Mouse (Mus musculus): ENCODE measurements at regions not wholly inside any gene's neighbourhood (a gene's known extent, or its start where the extent isn't known, plus 50 kb on each side); places are given as distances from the start of the nearest gene placed in this dataset.
"Not testable (repeated sequence)": the region's sequence is repeated elsewhere in the genome, so short reads cannot be mapped to it uniquely, and the experiment has no call there.

- Histone ChIP-seq H3K9ac (no peak overlapping the region), H3K4me3 (no peak overlapping the region), H3K27ac (no peak overlapping the region), H3K4me1 (no peaks in the 10 kb centered on the region), H3K27me3 (replicated peaks) (no peaks in the 10 kb centered on the region), H3K36me3 (replicated peaks) (no peaks in the 10 kb centered on the region), H3K9me3 (no peaks in the 10 kb centered on the region), H3K4me2 (no peak overlapping the region)
- 36% methylated on average over 12 of the region's 12 CpGs for WGBS
- ATAC-seq (replicated peaks), result no peak
Observed at GRCm38 (mm10) chr5:18502831-18503230, 142.7 kb upstream of the Gnai1 start.

- Histone ChIP-seq H3K9ac (no peak overlapping the region), H3K9me3 (no peaks in the 10 kb centered on the region), H3K4me2 (no peak overlapping the region), H3K36me3 (replicated peaks) (no peaks in the 10 kb centered on the region), H3K27ac (no peak overlapping the region), H3K4me3 (no peak overlapping the region), H3K27me3 (replicated peaks) (no peaks in the 10 kb centered on the region), H3K4me1 (no peaks in the 10 kb centered on the region)
- WGBS, result 81% methylated on average over 4 of the region's 4 CpGs
- no peak for ATAC-seq (replicated peaks)
Observed at GRCm38 (mm10) chr5:18494305-18494704, 134.2 kb upstream of the Gnai1 start.

GRCm38 (mm10) chr5:18489709-18490108 is 129.6 kb upstream of the Gnai1 start:
- Histone ChIP-seq H3K9ac (no peak overlapping the region), H3K27ac (no peak overlapping the region), H3K4me2 (no peak overlapping the region), H3K4me3 (no peak overlapping the region), H3K36me3 (replicated peaks) (no peaks in the 10 kb centered on the region), H3K27me3 (replicated peaks) (no peaks in the 10 kb centered on the region), H3K4me1 (no peaks in the 10 kb centered on the region), H3K9me3 (no peaks in the 10 kb centered on the region)
- no peak for ATAC-seq (replicated peaks)
- 91% methylated on average over 3 of the region's 3 CpGs for WGBS

GRCm38 (mm10) chr5:18487076-18487772 is 127.1 kb upstream of the Gnai1 start:
- Histone ChIP-seq H3K36me3 (replicated peaks) (no peaks in the 10 kb centered on the region), H3K9ac (no peak overlapping the region), H3K4me3 (no peak overlapping the region), H3K4me2 (no peak overlapping the region), H3K4me1 (no peaks in the 10 kb centered on the region), H3K27me3 (replicated peaks) (no peaks in the 10 kb centered on the region), H3K27ac (no peak overlapping the region), H3K9me3 (no peaks in the 10 kb centered on the region)
- WGBS, result 30% methylated on average over 1 of the region's 1 CpGs
- no peak for ATAC-seq (replicated peaks)

GRCm38 (mm10) chr5:18484376-18484775 is 124.2 kb upstream of the Gnai1 start:
- H3K27me3 ChIP-seq (replicated peaks), result no peaks in the 10 kb centered on the region
- H3K27ac ChIP-seq, result no peak overlapping the region
- no peak overlapping the region for H3K4me2 ChIP-seq
- no peaks in the 10 kb centered on the region for H3K4me1 ChIP-seq
- no peaks in the 10 kb centered on the region for H3K36me3 ChIP-seq (replicated peaks)
- H3K4me3 ChIP-seq, result no peak overlapping the region
- no peaks in the 10 kb centered on the region for H3K9me3 ChIP-seq
- H3K9ac ChIP-seq, result no peak overlapping the region
- ATAC-seq (replicated peaks), result no peak

- 86% methylated on average over 7 of the region's 7 CpGs for whole genome bisulfite sequencing
- no peaks in the 10 kb centered on the region for H3K36me3 ChIP-seq (replicated peaks)
- ATAC-seq (replicated peaks), result no peak
- H3K27me3 ChIP-seq (replicated peaks), result no peaks in the 10 kb centered on the region
- H3K4me1 ChIP-seq, result no peaks in the 10 kb centered on the region
- H3K4me2 ChIP-seq, result no peak overlapping the region
- no peaks in the 10 kb centered on the region for H3K9me3 ChIP-seq
- no peak overlapping the region for H3K9ac ChIP-seq
- H3K27ac ChIP-seq, result no peak overlapping the region
- H3K4me3 ChIP-seq, result no peak overlapping the region
Observed at GRCm38 (mm10) chr5:18478420-18478819, 118.3 kb upstream of the Gnai1 start.

GRCm38 (mm10) chr5:18477372-18478017 is 117.3 kb upstream of the Gnai1 start:
- WGBS, result 87% methylated on average over 6 of the region's 6 CpGs
- no peaks in the 10 kb centered on the region for H3K27me3 ChIP-seq (replicated peaks)

GRCm38 (mm10) chr5:18472114-18472513 is 112.0 kb upstream of the Gnai1 start:
- no peak for ATAC-seq (replicated peaks)
- H3K9me3 ChIP-seq, result no peaks in the 10 kb centered on the region

More at GRCm38 (mm10) chr5:18477372-18478017, 117.3 kb upstream of the Gnai1 start:
- Histone ChIP-seq H3K9me3 (no peaks in the 10 kb centered on the region), H3K4me2 (no peak overlapping the region), H3K27ac (no peak overlapping the region), H3K4me3 (no peak overlapping the region), H3K9ac (no peak overlapping the region), H3K4me1 (no peaks in the 10 kb centered on the region), H3K36me3 (replicated peaks) (no peaks in the 10 kb centered on the region)
- ATAC-seq (replicated peaks), result no peak

GRCm38 (mm10) chr5:18457771-18458170 is 97.6 kb upstream of the Gnai1 start:
- H3K4me2 ChIP-seq, result no peak overlapping the region
- H3K9me3 ChIP-seq, result no peaks in the 10 kb centered on the region
- H3K9ac ChIP-seq, result no peak overlapping the region
- H3K36me3 ChIP-seq (replicated peaks), result no peaks in the 10 kb centered on the region
- no peak overlapping the region for H3K27ac ChIP-seq
- no peaks in the 10 kb centered on the region for H3K27me3 ChIP-seq (replicated peaks)
- no peak for ATAC-seq (replicated peaks)
- 60% methylated on average over 1 of the region's 1 CpGs for WGBS
- no peaks in the 10 kb centered on the region for H3K4me1 ChIP-seq
- H3K4me3 ChIP-seq, result no peak overlapping the region

More at GRCm38 (mm10) chr5:18472114-18472513, 112.0 kb upstream of the Gnai1 start:
- Histone ChIP-seq H3K27me3 (replicated peaks) (no peaks in the 10 kb centered on the region), H3K9ac (no peak overlapping the region), H3K4me1 (no peaks in the 10 kb centered on the region), H3K4me3 (no peak overlapping the region), H3K4me2 (no peak overlapping the region), H3K27ac (no peak overlapping the region), H3K36me3 (replicated peaks) (no peaks in the 10 kb centered on the region)

GRCm38 (mm10) chr5:18456196-18456595 is 96.0 kb upstream of the Gnai1 start:
- H3K4me1 ChIP-seq, result no peaks in the 10 kb centered on the region
- ATAC-seq (replicated peaks), result no peak
- H3K27me3 ChIP-seq (replicated peaks), result no peaks in the 10 kb centered on the region
- H3K4me2 ChIP-seq, result no peak overlapping the region
- H3K27ac ChIP-seq, result no peak overlapping the region
- no peak overlapping the region for H3K9ac ChIP-seq
- H3K9me3 ChIP-seq, result no peaks in the 10 kb centered on the region
- no peak overlapping the region for H3K4me3 ChIP-seq
- no peaks in the 10 kb centered on the region for H3K36me3 ChIP-seq (replicated peaks)
- WGBS, result 77% methylated on average over 1 of the region's 1 CpGs

- H3K4me3 ChIP-seq; H3K9ac ChIP-seq; H3K4me1 ChIP-seq; H3K9me3 ChIP-seq; H3K4me2 ChIP-seq; ATAC-seq (replicated peaks); H3K27me3 ChIP-seq (replicated peaks); H3K36me3 ChIP-seq (replicated peaks); H3K27ac ChIP-seq: not testable (repeated sequence)
- 57% methylated on average over 6 of the region's 6 CpGs for WGBS
Observed at GRCm38 (mm10) chr5:18452871-18453757, 93.0 kb upstream of the Gnai1 start.

- ATAC-seq (replicated peaks), result no peak
- H3K9ac ChIP-seq, result no peak overlapping the region
- H3K4me3 ChIP-seq, result no peak overlapping the region
- no peaks in the 10 kb centered on the region for H3K4me1 ChIP-seq
- no peaks in the 10 kb centered on the region for H3K9me3 ChIP-seq
- H3K27ac ChIP-seq, result no peak overlapping the region
- H3K4me2 ChIP-seq, result no peak overlapping the region
- H3K27me3 ChIP-seq (replicated peaks), result no peaks in the 10 kb centered on the region
- no peaks in the 10 kb centered on the region for H3K36me3 ChIP-seq (replicated peaks)
- WGBS, result 93% methylated on average over 3 of the region's 3 CpGs
Observed at GRCm38 (mm10) chr5:18449261-18449660, 89.1 kb upstream of the Gnai1 start.

Data from midbrain, embryonic 15.5 days (tissue).